Mouse (Mus musculus): ENCODE data around the gene Fam181b.

The Fam181b gene

GRCm38 (mm10) chr7:93079785-93080730, at the start of gene Fam181b:
Gene Fam181b (plus strand): TSS chr7:93079865.
- in situ Hi-C loops (cut with MboI; ENCODE audit: unreplicated experiment in 2 of 2): no loop called here

GRCm38 (mm10) chr7:93037763-93038471, 41.7 kb upstream of the Fam181b start:
- in situ Hi-C loops (cut with MboI; ENCODE audit: unreplicated experiment in 2 of 2): no loop called here

GRCm38 (mm10) chr7:93038472-93038828, 41.2 kb upstream of the Fam181b start:
- in situ Hi-C loops (cut with MboI; ENCODE audit: unreplicated experiment in 2 of 2): no loop called here

GRCm38 (mm10) chr7:93039542-93039941, 40.1 kb upstream of the Fam181b start:
- in situ Hi-C loops (cut with MboI; ENCODE audit: unreplicated experiment in 2 of 2): no loop called here

GRCm38 (mm10) chr7:93044359-93044758, 35.3 kb upstream of the Fam181b start:
- in situ Hi-C loops (cut with MboI; ENCODE audit: unreplicated experiment in 2 of 2): no loop called here

GRCm38 (mm10) chr7:93044788-93045187, 34.9 kb upstream of the Fam181b start:
- in situ Hi-C loops (cut with MboI; ENCODE audit: unreplicated experiment in 2 of 2): no loop called here

- in situ Hi-C loops (cut with MboI; ENCODE audit: unreplicated experiment in 2 of 2): no loop called here
Observed at GRCm38 (mm10) chr7:93060831-93061230, 18.8 kb upstream of the Fam181b start.

- in situ Hi-C loops (cut with MboI; ENCODE audit: unreplicated experiment in 2 of 2): no loop called here
Observed at GRCm38 (mm10) chr7:93061747-93062146, 17.9 kb upstream of the Fam181b start.

GRCm38 (mm10) chr7:93062189-93062588, 17.5 kb upstream of the Fam181b start:
- in situ Hi-C loops (cut with MboI; ENCODE audit: unreplicated experiment in 2 of 2): no loop called here

- in situ Hi-C loops (cut with MboI; ENCODE audit: unreplicated experiment in 2 of 2): no loop called here
Observed at GRCm38 (mm10) chr7:93067464-93068015, 12.1 kb upstream of the Fam181b start.

- in situ Hi-C loops (cut with MboI; ENCODE audit: unreplicated experiment in 2 of 2): no loop called here
Observed at GRCm38 (mm10) chr7:93076435-93076960, 3.2 kb upstream of the Fam181b start.

GRCm38 (mm10) chr7:93079420-93079784, 263 bp upstream of the Fam181b start:
- in situ Hi-C loops (cut with MboI; ENCODE audit: unreplicated experiment in 2 of 2): no loop called here

- in situ Hi-C loops (cut with MboI; ENCODE audit: unreplicated experiment in 2 of 2): no loop called here
Observed at GRCm38 (mm10) chr7:93080731-93081430, 1.2 kb downstream of the Fam181b start.

GRCm38 (mm10) chr7:93093371-93094058, 13.8 kb downstream of the Fam181b start:
- in situ Hi-C loops (cut with MboI; ENCODE audit: unreplicated experiment in 2 of 2): no loop called here

GRCm38 (mm10) chr7:93095511-93095910, 15.8 kb downstream of the Fam181b start:
- in situ Hi-C loops (cut with MboI; ENCODE audit: unreplicated experiment in 2 of 2): no loop called here

- in situ Hi-C loops (cut with MboI; ENCODE audit: unreplicated experiment in 2 of 2): no loop called here
Observed at GRCm38 (mm10) chr7:93104776-93105340, 25.2 kb downstream of the Fam181b start.

GRCm38 (mm10) chr7:93110370-93110965, 30.8 kb downstream of the Fam181b start:
- in situ Hi-C loops (cut with MboI; ENCODE audit: unreplicated experiment in 2 of 2): no loop called here

GRCm38 (mm10) chr7:93111056-93111455, 31.4 kb downstream of the Fam181b start:
- in situ Hi-C loops (cut with MboI; ENCODE audit: unreplicated experiment in 2 of 2): no loop called here

GRCm38 (mm10) chr7:93117561-93117960, 37.9 kb downstream of the Fam181b start:
- in situ Hi-C loops (cut with MboI; ENCODE audit: unreplicated experiment in 2 of 2): no loop called here
